Mouse (Mus musculus) small intestine, adult 2 months (tissue): ENCODE measurements around the gene Runx1.

ENCODE experiments used
- CTCF ChIP-seq: fragments of 200-500 bp; IDR thresholded peaks from 2 replicates; pipeline ENCODE4 v1.5.1; 2012; ENCODE audit warnings: low read depth, mild to moderate bottlenecking, control low read depth, inconsistent platforms, low read length, moderate library complexity, mixed read lengths; ENCODE audit not compliant: insufficient replicate concordance, insufficient read length; ENCODE audit errors: extremely low read depth
- POLR2A ChIP-seq: fragments of 200-500 bp; IDR thresholded peaks from 2 replicates; pipeline ENCODE4 v1.6.1; 2012; ENCODE audit warnings: low read depth, mild to moderate bottlenecking, control low read depth, inconsistent platforms, low read length, moderate library complexity

- TF ChIP-seq CTCF (no peak), POLR2A (no peak)
Observed at GRCm38 (mm10) chr16:92767862-92768261, 58.1 kb downstream of the Runx1 start.
